Mouse (Mus musculus): ENCODE data around the gene H2-D1. TPM values are rescaled to one million over a fixed set of nuclear protein-coding genes. Genes with fewer than 3 reads are reported as not detected.

H2-D1 gene
- total and polyA plus RNA-seq, 3 experiments, result 60.1 to 97.9 TPM; not detected in 1

GRCm38 (mm10) chr17:35218516-35219193 is 43.9 kb upstream of the H2-D1 start (continued):
- TF ChIP-seq POLR2AphosphoS2 (IDR thresholded peaks at IDR 0.05; ENCODE audit: low read length), result no peak
- no peak for TF ChIP-seq RAD21 (IDR thresholded peaks at IDR 0.05; ENCODE audit: low read depth, low read length)
- TF ChIP-seq USF2 (IDR thresholded peaks at IDR 0.05; ENCODE audit: borderline replicate concordance in 1 of 2, insufficient read depth in 1 of 2, low read depth in 1 of 2, low read length in 2 of 2), result no peak
- TF ChIP-seq TAL1 (IDR thresholded peaks at IDR 0.05; ENCODE audit: low read length), result peak; percentile 66

- peak overlapping the region; percentile 17 for H3K9ac ChIP-seq (ENCODE audit: control insufficient read depth, low read depth, low read length, poor library complexity, severe bottlenecking)
Observed at GRCm38 (mm10) chr17:35219601-35220041, 42.9 kb upstream of the H2-D1 start.

GRCm38 (mm10) chr17:35220156-35220952 is 42.2 kb upstream of the H2-D1 start, which contains the start of gene Gm16181:
Gene Gm16181 (plus strand): TSS chr17:35220834.
- no peak for TF ChIP-seq NRF1 (IDR thresholded peaks at IDR 0.05; ENCODE audit: insufficient read depth, low read depth, low read length, poor library complexity, severe bottlenecking)
- TF ChIP-seq MAZ (IDR thresholded peaks at IDR 0.05; ENCODE audit: low read depth, low read length), result no peak
- TF ChIP-seq CHD1 (IDR thresholded peaks at IDR 0.05; ENCODE audit: low read depth, low read length), result no peak
- TF ChIP-seq GABPA (IDR thresholded peaks at IDR 0.05; ENCODE audit: low read depth, low read length), result no peak
- TF ChIP-seq ETS1 (IDR thresholded peaks at IDR 0.05; ENCODE audit: low read depth, low read length), result no peak
- no peak for TF ChIP-seq CHD2 (IDR thresholded peaks at IDR 0.05; ENCODE audit: low read length)
- Histone ChIP-seq H3K4me1 (ENCODE audit: control insufficient read depth in 1 of 2, insufficient read depth in 2 of 2, low read length in 2 of 2) (peaks cover 6 to 30% of the 10 kb centered on the region in 2 experiments), H3K27ac (ENCODE audit: control insufficient read depth, low read depth, low read length) (peak within 1 kb of the TSS; percentile 94), H3K79me2 (ENCODE audit: control insufficient read depth, insufficient read depth, low read length, poor library complexity) (no peaks in the 10 kb centered on the region; the same call in 1 of the 2 replicates), H3K27me3 (ENCODE audit: control insufficient read depth in 1 of 2, insufficient read depth in 2 of 2, low read length in 2 of 2) (no peaks in the 10 kb centered on the region), H3K4me3 (ENCODE audit: control insufficient read depth in 1 of 2, insufficient read depth in 1 of 2, low read depth in 2 of 2, low read length in 2 of 2) (no peak within 1 kb of the TSS), H3K36me3 (ENCODE audit: control insufficient read depth in 1 of 2, insufficient read depth in 2 of 2, low read length in 2 of 2) (peaks cover 0 to 27% of the 10 kb centered on the region in 2 experiments), H3K9ac (ENCODE audit: control insufficient read depth, low read depth, low read length, poor library complexity, severe bottlenecking) (peak within 1 kb of the TSS; percentile 17; the same call in 1 of the 2 replicates), H3K9me3 (replicated peaks; ENCODE audit: insufficient read depth, low read length) (no peaks in the 10 kb centered on the region)
- no peak for DNase-seq (ENCODE audit: low read depth, low spot score)

More at GRCm38 (mm10) chr17:35219601-35220041, 42.9 kb upstream of the H2-D1 start:
- Histone ChIP-seq H3K4me3 (ENCODE audit: control insufficient read depth in 1 of 2, insufficient read depth in 1 of 2, low read depth in 2 of 2, low read length in 2 of 2) (no peak overlapping the region; a peak in 1 of 4 replicates), H3K9me3 (replicated peaks; ENCODE audit: insufficient read depth, low read length) (no peaks in the 10 kb centered on the region), H3K27me3 (ENCODE audit: control insufficient read depth in 1 of 2, insufficient read depth in 2 of 2, low read length in 2 of 2) (no peaks in the 10 kb centered on the region), H3K79me2 (ENCODE audit: control insufficient read depth, insufficient read depth, low read length, poor library complexity) (no peaks in the 10 kb centered on the region; the same call in 1 of the 2 replicates), H3K27ac (ENCODE audit: control insufficient read depth, low read depth, low read length) (peak overlapping the region; percentile 94), H3K36me3 (ENCODE audit: control insufficient read depth in 1 of 2, insufficient read depth in 2 of 2, low read length in 2 of 2) (peaks cover 0 to 27% of the 10 kb centered on the region in 2 experiments; a peak in 3 of 4 replicates), H3K4me1 (ENCODE audit: control insufficient read depth in 1 of 2, insufficient read depth in 2 of 2, low read length in 2 of 2) (peaks cover 6 to 30% of the 10 kb centered on the region in 2 experiments)
- peak; percentile 66 for DNase-seq (ENCODE audit: low read depth, low spot score)
- no peak for TF ChIP-seq KAT2A (conservative IDR thresholded peaks at IDR 0.05; ENCODE audit: low read depth, low read length)
- peak in 1 of 2 experiments; percentile 42; a peak in 1 of 4 replicates for TF ChIP-seq EP300 (IDR thresholded peaks at IDR 0.05; ENCODE audit: low read depth in 1 of 2, low read length in 2 of 2)
- 0 out of 2 replicates have a peak, but pooled peaks have one; percentile 12 for TF ChIP-seq SIN3A (IDR thresholded peaks at IDR 0.05; ENCODE audit: low read length)
- TF ChIP-seq ETS1 (IDR thresholded peaks at IDR 0.05; ENCODE audit: low read depth, low read length), result peak; percentile 60; the same call in 1 of the 2 replicates
- TF ChIP-seq USF1 (IDR thresholded peaks at IDR 0.05; ENCODE audit: low read depth, low read length), result no peak
- TF ChIP-seq POLR2AphosphoS2 (IDR thresholded peaks at IDR 0.05; ENCODE audit: low read length), result no peak
